Mouse (Mus musculus) c-Kit-negative CD71-positive TER-119-positive erythroid progenitor cells, embryonic 14.5 days (primary cell): ENCODE measurements around the gene Bri3.

Experiments
- DNase-seq: peaks from one replicate; pipeline ENCODE4 v3.0.0-alpha.2; 2013; ENCODE audit warnings: low read depth, low spot score

Bri3 gene

DNA sequence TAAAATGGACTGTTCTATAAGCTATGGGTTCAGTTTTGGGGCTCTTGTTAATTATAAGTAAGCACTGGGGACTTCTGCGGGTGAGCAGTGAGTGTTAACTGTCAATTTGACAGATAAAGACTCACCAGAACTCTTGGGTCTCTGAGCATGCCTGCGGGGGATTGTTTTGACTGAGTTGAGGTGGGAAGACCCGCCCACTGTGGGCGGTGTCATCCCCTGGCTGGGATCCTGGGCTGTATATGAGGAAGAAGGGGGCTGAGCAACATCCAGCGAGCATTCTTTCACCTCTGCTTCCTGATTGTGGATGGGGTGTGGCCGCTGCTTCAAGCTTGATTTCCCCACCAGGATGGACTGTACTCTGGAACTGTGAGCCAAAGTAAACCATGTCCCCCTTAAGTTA, 10.0 kb upstream of the Bri3 start:
- no peak for DNase-seq

DNA sequence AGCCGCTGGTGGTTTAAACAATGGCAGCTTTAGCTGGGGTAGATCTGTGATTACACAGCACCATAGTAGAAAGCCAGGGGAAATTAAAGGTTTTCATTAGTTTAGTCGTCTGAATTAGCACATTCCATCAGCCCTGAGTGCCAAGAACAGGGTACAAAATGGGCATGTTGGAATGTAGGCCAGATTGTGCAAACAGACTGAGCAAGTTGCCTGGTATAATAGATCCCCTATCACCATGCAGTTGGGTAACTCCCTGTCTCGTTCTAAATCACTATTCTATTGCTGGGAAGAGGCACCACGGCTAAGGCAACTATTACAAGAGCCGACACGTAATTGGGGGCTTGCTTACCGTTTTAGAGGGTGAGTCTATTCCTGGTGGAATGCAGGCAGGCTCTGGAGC, 9.5 kb upstream of the Bri3 start:
- no peak for DNase-seq

DNA sequence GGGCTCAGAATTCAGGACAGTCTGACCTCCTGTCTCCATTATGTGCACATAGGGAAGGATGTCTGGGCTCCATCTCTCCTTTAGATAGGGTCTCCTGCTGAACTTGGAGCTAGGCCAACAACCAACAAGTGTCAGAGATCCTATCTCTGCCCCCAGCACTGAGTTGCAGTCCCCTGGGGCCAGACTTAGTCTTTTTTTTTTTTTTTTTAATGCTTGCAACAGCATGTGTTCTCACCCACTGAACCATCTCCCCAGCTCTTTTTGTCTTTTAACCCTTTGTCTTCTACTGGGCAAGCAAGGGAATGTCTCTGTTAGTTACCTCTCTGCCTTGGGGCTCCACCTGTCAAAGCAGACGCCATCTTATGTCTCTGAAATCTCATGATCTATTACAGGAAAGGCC, 5.3 kb upstream of the Bri3 start:
- DNase-seq, result no peak

DNA sequence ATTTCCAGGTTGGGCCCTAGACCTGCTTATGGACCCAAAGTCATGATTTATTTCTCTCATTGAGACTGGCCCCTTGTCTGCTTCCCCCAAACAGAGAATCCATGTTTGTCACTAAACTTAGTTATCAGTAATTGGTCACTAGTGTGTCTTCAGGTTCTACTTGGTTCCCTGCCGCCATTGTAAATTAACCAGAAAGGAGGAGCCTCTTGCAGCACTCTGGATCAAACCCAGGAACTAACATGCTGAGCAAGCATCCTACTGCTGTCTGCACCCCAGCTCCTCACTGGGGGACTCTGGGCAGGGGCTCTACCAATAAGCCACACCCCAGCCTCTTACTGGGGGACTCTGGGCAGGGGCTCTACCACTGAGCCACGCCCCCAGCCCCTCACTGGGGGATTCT, 1.4 kb downstream of the Bri3 start:
- DNase-seq, result no peak

DNA sequence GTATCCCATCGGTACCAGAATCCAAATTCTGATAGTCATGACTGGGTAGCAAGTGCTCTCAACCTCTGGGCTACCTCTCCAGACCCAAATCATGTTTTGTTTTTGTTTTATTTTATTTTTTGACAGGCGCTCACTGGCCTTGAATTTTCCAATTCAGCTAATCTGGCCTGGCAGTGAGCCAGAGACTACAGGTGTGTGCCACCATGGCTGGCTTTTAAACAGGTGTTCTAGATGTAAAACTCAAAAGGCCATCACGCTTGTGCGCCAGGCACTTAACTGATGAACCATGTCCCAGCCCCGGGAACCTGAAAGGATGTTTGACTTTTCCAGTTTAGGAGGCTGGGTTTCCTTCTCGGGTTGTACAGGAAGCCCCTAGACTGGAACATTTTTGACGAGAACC, 2.4 kb downstream of the Bri3 start:
- DNase-seq, result no peak

DNA sequence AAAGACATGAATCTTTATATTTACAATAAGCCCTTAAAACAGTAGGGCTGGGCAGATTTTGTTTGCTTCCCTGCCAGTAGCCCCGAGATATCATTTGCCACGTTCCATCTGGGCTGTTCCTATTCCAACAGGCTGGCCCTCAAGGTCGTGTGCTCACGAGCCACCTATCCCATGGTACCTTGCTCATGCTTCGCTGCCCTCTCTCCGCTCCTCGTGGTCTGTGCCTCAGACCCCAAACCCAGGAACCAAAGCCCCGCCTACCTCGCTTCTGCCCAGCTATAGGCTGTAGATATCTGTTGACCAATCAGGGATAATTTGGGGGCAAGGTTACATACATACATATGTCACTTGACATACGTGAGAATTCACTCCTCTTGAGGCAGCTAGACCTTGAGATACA, 3.1 kb downstream of the Bri3 start:
- no peak for DNase-seq

DNA sequence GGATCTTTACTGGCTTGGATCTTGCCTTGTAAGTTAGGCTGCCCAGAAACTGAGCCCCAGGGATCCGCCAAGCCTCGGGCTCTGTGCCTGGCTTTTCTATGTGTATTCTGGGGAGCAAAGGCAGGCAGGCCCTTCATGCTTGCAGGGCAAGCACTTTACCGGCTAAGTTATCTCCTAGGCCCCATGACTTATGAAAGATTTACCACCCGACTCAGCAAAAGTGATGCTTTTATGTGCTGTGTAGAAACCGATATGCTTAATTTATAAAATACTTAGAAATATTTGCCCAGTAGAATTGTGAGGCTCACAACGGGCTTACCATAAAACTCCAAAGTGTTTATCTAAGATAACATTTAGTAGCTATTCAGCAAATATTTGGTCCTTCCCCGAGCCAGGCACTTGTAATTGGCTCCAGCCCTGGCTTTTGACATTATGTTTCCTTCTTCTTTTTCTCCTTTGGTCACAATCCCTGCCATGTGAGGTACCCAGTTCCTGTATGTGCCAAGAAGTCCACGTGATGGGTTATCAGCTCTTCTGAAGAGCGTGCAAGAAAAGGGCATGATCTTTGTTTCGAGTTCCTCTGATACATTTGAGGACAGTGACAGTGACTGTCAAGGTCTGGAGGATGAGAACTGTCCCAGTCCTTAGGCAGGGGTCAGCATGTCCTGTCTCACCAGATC, 3.8 kb downstream of the Bri3 start:
- no peak for DNase-seq

DNA sequence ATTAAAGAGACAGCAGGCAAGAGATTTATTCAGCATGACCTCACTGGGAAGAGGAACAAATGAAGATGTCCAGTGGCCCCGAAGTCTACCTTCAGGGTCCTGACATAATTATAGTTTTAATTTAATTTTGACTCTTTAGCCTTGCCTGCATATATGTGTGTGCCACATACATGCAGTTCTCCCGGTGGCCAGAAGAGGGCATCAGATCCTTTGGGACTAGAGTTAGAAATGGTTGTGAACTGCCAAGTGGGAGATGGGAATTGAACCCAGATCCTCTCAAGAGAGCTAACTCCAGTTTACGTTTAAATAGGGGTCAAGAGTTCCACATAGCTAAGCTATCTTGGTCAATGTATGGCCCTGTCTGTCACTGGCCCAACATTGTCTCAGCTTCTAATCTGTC, 5.6 kb downstream of the Bri3 start:
- DNase-seq, result no peak

DNA sequence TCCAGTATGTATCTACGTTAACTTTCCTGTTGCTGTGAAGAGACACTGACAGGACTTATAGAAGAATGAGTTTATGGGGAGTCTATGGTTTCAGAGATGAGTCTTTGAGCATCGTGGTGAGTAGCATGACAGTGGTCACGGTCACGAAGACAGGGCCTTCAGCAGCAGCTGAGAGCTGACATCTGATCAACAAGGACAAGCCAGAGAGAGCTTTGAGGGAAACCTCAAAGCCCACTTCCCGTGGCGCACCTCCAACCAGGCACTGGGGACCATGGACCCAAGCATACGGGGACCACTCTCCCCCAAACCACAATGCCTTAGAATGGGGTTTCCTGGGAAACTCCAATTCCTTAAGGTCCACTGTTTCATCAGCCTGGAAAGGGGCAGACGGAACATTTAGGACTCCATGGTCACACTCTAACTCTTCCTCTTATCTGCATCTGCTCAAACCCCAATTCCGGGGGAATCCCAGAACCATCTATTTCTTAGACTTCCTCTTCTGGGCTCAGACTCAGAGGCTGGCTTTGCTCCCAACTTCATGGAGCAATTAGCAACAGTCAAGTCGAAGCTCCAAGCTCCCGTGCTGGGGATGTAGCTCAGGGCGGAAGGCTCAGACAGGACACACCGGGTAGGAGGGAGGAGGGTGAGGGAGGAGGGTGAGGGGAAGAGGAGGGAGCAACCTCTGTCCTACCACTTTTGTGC, 7.8 kb downstream of the Bri3 start:
- no peak for DNase-seq

DNA sequence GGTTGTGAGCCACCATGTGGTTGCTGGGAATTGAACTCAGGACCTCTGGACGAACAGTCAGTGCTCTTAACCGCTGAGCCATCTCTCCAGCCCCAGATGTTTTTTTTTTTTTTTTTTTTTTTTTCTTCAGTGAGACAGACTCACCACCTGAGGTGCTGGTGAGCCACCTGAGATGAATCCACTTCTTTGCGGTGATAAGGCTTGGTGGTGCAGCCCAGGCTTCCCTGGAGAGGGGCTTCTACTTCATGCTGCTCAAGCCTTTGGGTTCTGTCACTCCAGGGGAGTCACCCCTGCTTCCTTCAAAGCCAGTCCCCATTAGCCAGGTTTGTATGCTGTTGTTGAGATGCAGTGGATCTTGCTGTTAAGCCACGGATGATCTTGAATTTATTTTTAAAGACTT, 9.0 kb downstream of the Bri3 start:
- DNase-seq, result no peak

DNA sequence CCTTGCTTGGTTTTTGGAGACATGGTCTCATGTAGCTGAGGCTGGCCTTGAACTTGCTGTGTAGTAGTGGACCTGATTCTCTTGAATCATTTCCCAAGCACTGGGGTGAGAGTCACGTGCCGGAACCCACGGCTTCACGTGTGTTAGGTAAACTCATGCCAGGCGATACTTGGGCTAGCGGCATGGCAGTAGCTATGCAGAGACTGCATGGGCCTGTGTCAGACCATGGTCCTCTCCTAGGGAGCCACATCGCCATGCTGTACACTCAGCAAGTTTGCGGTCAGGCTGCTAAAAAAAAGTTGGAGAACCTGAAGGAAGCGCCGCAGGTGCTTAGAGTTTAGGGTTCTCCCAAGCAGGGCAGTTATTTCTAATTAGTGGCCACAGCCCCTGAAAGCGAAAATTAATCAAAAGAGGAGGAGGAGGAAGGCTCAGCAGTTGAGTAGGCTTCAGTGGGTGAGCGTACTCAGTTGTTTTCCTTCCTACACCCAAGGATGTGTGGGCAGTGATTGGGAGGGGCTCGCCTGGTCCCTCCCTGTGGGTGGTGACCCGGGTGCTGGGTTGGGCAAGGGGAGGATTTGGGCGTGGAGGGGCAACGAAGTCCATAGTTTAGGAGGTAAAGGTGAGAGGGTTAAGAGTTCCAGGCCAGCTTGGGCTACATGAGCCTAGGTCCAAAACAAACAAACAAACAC, 10.0 kb downstream of the Bri3 start:
- DNase-seq, result no peak

DNA sequence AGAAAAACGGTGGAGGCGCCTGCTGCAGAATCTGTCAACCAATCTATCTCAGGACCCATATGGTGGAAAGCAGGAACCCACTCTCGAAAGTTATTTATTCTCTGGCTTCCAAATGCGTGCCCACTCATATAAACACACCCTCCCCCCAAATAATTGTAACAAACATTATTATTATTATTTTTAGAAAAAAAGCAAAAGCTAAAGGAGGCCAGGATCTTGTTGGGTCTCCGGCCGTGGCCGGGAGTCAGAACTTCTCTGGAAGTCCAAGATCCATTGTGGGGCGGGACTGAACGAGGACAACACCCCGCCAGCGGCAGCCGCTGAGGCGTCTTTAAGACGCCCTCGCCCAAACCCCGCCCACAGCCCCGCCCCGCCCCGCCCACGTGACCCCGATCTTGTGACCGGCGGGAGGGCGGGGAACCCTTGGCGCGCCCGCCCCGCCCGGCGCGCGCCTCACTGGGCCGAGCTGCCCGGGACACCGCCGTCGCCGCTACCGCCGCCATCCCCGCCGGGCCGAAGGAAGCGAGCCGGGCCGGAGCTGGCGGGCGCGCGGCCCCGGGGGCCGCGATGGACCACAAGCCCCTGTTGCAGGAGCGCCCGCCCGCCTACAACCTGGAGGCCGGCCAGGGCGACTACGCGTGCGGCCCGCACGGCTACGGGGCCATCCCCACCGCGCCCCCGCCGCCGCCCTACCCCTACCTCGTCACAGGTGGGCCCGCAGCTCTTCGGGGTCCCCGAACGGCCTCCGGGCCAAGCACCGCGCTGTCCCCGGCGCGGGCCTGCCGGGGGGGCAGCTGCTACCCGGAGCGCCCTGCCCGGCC, 10.8 kb downstream of the Bri3 start:
- peak; percentile 87 for DNase-seq

DNA sequence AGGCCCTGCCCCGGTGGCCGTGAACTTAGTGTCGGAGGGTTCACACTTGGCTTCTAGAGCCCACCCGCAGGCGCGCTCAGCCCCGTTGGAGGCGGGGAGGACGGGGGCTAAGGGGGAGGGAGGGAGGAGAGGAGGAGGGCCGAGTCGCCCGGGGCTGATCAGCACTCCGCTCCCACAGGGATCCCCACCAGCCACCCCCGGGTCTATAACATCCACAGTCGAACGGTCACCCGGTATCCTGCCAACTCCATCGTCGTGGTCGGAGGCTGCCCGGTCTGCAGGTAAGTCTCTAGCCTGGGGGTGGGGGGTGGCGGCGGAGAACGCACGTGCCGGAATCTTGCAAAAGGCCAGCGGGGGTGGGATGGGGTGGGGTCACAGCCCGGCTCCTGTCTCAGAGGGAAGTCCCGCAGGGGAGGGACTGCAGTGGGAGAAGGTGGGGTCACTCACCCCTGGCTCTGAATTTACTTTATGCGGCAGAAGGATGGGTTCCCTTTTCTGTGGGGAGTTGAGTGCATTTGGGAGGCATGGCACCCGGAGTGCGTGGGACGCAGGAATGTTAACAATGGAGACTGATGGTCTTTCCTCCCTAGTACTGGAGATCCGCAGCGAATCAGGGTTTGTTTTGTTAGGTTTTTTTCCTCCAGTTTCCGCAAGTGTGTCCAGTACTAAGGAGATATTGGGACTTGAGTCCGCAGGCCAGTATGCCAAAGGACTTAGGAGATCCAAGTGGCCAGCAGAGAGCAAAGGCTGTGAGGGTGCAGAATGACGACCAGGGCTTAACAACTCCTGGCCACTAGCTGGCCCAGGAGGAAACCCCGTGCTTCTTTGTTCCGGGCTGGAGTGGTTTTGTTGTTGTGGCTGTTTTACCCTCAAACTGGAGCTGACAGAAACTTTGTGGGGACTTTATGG, 11.6 kb downstream of the Bri3 start:
- no peak for DNase-seq

DNA sequence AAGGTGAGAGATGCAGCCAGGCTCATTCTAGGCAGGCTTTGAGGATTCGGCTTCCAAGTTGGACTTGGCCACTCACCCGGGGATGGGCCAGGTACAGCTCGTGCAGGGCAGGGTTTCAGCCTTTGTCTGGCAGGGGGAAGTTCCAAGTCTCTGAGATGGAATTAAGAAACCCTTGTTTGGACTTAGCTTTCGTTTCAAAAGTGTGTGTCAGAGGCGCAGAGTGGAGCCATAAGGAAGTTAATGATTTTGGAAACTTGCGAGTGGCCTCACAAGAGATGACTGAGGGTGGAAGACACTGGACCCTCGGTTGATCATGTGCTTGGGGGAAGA, 12.3 kb downstream of the Bri3 start:
- no peak for DNase-seq

DNA sequence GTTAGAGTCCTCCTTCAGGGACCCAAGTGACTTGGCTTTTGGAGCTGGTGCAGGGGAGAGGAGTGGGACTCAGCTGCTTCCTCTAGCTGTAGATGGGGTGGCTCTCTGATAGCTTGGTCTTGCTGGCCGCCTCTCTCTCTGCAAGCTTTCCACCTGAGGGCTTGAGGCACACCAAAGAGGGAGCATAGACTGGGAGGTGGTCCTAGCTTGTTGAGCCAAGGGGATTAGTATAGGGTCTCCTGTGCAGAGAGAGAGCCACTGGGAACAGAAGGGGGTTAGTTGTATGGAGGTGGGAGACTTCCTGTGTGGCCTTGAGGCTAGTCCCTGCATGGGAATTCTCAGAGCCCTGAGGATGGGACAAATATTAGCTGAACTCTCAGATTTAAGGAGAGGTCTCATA, 12.7 kb downstream of the Bri3 start:
- DNase-seq, result no peak

DNA sequence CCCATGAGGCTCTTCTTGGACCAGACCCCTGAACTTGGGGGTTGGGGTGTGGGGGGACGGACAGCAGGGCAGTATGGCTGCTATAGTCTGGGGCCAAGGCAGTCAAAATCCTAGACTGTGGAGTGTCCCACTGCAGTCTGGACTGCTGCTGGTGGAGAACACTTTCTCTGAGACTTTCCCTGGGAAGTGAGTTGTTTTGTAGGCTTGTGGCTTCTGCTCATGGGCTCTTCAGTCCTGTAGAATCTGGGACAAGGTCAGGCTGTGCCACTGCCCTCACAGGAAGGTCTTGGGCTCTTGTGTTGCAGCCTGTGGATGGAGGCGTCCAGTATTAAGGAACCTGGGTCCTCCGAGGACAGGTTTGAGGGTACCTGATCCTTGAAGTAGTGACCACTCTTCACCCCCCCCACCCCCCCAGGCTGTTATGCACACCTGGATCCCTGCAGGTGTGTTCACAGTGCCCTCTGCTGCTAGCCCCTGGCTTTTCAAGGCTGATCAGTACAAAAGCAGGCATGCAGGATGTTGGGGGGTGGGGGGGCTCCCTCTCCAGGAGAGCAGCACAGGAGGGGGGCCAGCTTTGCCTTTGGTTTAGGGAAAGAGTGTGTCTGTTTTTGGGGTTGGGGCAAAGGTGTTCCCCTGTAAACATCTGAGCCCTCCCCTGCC, 13.3 kb downstream of the Bri3 start:
- DNase-seq, result no peak

DNA sequence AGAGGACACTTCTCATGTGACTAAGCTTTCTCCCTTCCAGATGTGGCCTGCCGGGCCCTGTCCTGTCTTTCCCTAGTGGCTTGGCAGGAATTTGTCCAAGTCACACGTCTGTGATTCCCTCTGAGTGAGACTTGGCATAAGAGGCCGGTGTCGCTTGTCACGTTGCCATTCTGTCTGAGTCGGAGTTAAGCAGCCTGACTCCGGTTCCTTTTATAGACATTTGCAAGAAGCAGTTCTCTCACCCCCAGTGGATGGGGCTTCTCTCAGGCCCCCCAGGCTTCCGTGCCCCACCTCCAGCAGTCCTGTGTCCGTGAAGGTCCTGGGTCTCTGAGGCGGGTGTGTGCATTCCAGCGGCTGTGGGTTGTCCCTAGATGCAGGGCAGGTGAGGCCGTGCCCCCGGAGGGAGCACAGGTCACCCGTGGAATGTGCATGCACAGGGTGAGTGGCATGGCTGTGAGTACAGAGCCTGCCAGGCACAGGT, 13.9 kb downstream of the Bri3 start:
- DNase-seq, result no peak

DNA sequence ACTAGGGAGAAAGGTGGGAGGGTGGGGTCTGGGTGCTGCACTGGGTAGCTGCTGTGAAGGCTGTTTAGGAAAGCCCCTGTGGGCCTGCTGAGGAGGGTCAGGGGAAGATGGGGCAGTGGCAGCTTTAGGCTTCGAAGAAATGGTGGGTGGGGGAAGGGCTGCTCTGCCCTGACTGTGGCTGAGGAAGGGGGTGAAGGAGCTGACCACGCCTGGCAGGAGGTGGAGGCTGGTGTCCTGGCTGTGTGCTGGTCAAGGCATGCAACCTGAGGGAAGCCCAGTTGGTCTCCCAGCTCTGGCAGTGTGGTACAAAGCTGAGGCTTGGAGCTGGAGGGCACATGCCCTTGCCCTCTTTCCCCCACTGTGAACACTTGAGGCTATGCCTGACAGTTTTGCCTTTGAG, 14.4 kb downstream of the Bri3 start:
- no peak for DNase-seq

DNA sequence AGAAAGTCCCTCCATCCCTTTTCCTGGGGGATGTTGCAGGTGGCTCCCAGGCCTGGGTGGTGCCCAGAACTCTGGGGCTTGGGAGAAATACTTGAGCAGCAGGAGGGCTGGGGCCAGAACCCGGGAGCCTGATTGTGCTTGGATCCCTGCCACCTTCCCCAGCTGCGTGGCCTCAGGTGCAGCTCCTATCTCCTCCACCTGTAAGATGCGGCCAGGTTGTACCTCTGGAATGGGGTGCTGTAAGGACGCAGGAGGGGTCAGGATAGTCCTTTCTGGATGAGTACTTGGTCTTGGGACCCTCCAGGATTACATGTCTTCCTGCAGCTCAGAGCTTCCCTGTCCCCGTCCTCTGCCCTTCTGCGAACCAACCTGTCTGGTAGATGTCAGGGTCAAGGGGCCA, 15.0 kb downstream of the Bri3 start:
- no peak for DNase-seq

DNA sequence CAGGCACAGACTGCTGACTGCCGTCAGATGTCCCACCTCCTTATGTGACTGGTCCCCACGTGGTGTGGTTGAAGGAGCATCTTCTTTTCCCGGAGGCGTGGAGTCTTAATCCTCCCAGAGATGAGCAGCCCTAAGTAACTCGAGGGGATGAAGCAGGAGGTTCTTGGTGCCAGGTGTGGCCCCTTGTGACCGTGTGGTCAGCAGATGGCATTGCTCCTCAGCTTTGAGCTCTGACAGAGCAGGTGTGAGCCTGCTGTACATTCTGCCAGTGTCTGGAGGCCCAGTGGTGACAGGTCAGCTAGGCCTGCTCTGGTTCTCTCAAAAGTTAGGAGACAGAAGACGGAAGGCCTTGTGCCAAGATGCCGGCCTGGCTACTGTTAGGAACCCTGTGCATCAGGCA, 16.2 kb downstream of the Bri3 start:
- DNase-seq, result no peak

DNA sequence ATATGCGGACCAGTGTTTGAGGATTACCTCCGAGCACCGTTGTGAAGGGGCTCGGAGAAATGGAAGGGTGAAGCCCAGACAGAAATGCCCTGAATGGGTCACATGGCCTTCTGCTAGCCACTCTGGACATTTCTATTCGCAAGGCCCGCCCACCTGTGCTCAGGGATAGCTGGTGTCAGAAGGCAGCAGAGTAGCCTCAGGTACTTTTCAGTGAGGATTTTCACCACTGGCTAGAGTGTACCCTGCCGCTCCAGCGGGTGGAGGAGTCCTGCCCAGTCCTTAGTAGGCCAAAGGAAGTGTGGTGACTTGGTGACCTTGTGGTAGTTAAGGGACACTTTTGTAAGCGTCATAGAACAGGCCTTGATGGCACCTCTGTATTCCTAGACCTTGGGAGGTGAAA, 17.1 kb downstream of the Bri3 start:
- no peak for DNase-seq
